Mouse (Mus musculus) CH12.LX (cell line): ENCODE data around the gene Sept4.

Source experiments
- CTCF ChIP-seq, 2 experiments: IDR thresholded peaks in 1 of 2; conservative IDR thresholded peaks in 1 of 2; 2 replicates each; pipeline ENCODE4 v1.5.1; 2011 to 2012; ENCODE audit warnings: low read depth in 2 of 2, low read length in 2 of 2, improper control_type of control experiment in 1 of 2, inconsistent platforms in 1 of 2, mild to moderate bottlenecking in 1 of 2, moderate library complexity in 1 of 2
- ELF1 ChIP-seq: IDR thresholded peaks from 2 replicates; pipeline ENCODE4 v1.6.1; 2014; ENCODE audit warnings: low read depth, mild to moderate bottlenecking, inconsistent platforms, low read length, improper control_type of control experiment
- MEF2A ChIP-seq: IDR thresholded peaks from 2 replicates; pipeline ENCODE4 v1.6.1; 2014; ENCODE audit warnings: low read depth, mild to moderate bottlenecking, inconsistent platforms, low read length, improper control_type of control experiment, borderline replicate concordance
- MXI1 ChIP-seq: IDR thresholded peaks from 2 replicates; pipeline ENCODE4 v1.6.1; 2011; ENCODE audit warnings: mild to moderate bottlenecking, low read depth, low read length, improper control_type of control experiment
- USF1 ChIP-seq: IDR thresholded peaks from 2 replicates; pipeline ENCODE4 v1.6.1; 2014; ENCODE audit warnings: low read depth, mild to moderate bottlenecking, inconsistent platforms, low read length, improper control_type of control experiment

DNA sequence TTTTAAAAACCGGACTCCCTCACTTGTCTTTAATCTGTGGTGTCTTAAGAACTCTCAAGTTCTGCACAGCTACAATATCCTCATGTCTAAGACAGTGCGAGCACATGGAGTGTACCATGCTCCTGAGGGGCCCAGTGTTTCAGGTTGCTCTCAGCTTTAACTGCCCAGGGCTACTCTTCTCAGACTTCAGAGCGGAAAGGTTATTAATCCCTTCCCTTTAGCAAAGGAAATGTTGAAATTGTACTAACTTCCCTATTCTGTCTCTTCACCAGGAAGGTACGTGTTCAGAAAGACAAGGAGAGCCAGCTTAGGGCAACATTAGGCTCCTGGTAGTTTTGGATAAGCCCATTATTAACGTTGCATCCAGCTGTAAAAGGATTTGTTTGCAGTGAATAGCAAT lies 45.2 kb upstream of the Sept4 start:
- TF ChIP-seq MEF2A (no peak), ELF1 (no peak), MXI1 (no peak), CTCF (conservative IDR thresholded peaks at IDR 0.05 in 1 of 2, IDR thresholded peaks at IDR 0.05 in 1 of 2; ENCODE audit: low read depth in 2 of 2, low read length in 2 of 2) (no peak), USF1 (no peak)
